Mouse (Mus musculus) testis, adult 2 months (tissue): ENCODE results near the gene Ptgdr.

Source experiments
- CTCF ChIP-seq: fragments of 200-500 bp; IDR thresholded peaks from 2 replicates; pipeline ENCODE4 v1.5.1; 2012; ENCODE audit warnings: low read depth, mild to moderate bottlenecking, inconsistent platforms, low read length, moderate library complexity; ENCODE audit not compliant: control insufficient read depth, insufficient read depth, insufficient replicate concordance
- POLR2A ChIP-seq: fragments of 200-500 bp; IDR thresholded peaks from 2 replicates; pipeline ENCODE4 v1.6.1; 2012; ENCODE audit warnings: low read depth, mild to moderate bottlenecking, inconsistent platforms, low read length, moderate library complexity; ENCODE audit not compliant: control insufficient read depth

- TF ChIP-seq CTCF (no peak), POLR2A (no peak)
Measured at GRCm38 (mm10) chr14:44843768-44844755, 15.1 kb downstream of the Ptgdr start.
